Mouse (Mus musculus) C2C12 (cell line): ENCODE results near the gene Rnf213.

ENCODE experiments used
- CEBPB ChIP-seq: IDR thresholded peaks from one replicate; pipeline ENCODE4 v1.6.1; 2011; ENCODE audit warnings: low read depth, mild to moderate bottlenecking, control low read depth, moderate library complexity
- CTCF ChIP-seq: IDR thresholded peaks from one replicate; pipeline ENCODE4 v1.5.1; 2011; ENCODE audit not compliant: control insufficient read depth, insufficient read depth, insufficient read length
- MAX ChIP-seq: IDR thresholded peaks from one replicate; pipeline ENCODE4 v1.6.1; 2011; ENCODE audit warnings: mild to moderate bottlenecking, control low read depth
- MYOD1 ChIP-seq: IDR thresholded peaks from one replicate; pipeline ENCODE4 v1.6.1; 2011; ENCODE audit warnings: low read depth; ENCODE audit not compliant: control insufficient read depth, insufficient read length
- MYOG ChIP-seq: IDR thresholded peaks from one replicate; pipeline ENCODE4 v1.6.1; 2011; ENCODE audit not compliant: control insufficient read depth, insufficient read length; ENCODE audit errors: extremely low read depth
- USF1 ChIP-seq: IDR thresholded peaks from one replicate; pipeline ENCODE4 v1.6.1; 2011; ENCODE audit warnings: low read depth, mild to moderate bottlenecking, control low read depth, moderate library complexity

DNA sequence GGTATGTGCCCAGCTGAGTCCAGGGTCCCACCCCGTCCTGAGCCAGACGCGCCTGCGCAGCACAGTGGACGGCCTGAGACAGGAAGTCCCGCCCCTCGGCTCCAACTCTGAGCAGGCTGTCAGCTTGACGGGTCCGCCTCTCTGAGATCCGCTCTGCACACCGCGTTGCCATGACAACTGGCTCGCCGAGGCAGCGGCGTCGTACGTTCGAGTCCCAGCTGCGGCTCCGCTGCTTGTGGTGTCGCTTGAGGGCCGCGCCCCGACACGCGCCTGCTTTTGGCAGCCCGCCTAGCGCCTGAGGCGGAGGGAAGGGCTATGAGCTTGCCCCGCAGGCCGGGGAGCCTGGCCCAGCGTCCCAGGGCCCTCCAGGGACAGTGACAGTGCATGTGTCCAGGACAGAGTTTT lies 131.6 kb downstream of the Rnf213 start:
- no peak for TF ChIP-seq USF1
- no peak for TF ChIP-seq CTCF
- no peak for TF ChIP-seq CEBPB
- no peak for TF ChIP-seq MYOD1
- TF ChIP-seq MAX: no peak
- no peak for TF ChIP-seq MYOG
